Mouse (Mus musculus): Measurements from ENCODE around the gene Olfr661. TPM values are rescaled to one million over a fixed set of nuclear protein-coding genes. Genes with fewer than 3 reads are reported as not detected.

The Olfr661 gene
- under 1 TPM in 1 of 2 experiments, not detected in 1; 0.05 TPM for polyA plus RNA-seq (2017; shearing (Covaris generic))

DNA sequence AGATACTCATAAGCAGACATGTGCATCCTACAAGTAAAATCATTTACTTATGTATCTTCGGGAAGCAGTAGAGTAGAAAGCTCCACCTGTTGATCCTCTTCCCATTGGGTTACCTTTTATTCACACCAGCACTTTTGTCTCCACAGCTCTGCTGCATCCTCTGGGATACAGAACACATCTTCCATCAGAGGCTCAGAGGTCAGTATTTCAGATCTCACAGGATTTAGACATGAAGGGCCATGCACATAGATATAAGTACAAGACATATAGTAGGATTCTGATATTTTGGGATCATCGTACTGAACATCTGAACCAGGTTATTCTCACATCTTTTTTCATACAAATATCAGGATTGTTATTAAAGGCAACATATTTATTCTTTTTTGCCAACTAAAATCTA is at the start of gene Olfr661:
TSS of gene Olfr661 (plus strand) at position 301 of the 400 bp plus-strand sequence.

DNA sequence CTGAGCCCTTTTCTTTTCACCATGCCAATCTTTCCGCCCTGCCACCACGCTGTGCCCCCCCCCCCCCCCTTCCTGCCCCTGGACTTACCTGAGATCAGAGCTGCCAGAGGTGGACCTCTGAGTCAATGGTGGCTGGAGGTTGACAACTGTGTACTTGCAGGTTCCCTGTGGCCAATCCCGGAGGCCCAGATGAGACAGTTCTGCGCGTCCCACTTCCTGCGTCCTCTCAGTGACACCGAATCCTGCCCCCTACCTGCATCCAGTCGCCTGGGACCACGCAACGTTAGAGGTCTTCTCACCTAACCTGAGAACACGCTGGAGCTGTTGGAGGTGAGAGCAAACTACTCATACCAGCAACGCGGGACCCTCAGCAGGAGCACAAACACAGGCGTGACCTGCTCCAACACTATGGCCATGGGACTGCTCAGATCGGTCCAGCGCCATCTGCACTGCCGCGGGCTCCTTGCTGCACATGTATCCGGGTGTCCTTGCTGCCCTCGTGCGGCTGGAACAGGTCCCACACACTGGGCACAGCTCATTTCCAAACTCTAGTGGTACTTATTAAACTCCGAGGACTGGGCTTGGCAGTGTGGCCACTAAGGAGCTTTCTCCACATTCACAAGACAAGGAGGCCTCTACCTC is 39.3 kb upstream of the Olfr661 start, which contains the start of gene Olfr658:
TSS of gene Olfr658 (minus strand) at position 465 of the 642 bp plus-strand sequence.

DNA sequence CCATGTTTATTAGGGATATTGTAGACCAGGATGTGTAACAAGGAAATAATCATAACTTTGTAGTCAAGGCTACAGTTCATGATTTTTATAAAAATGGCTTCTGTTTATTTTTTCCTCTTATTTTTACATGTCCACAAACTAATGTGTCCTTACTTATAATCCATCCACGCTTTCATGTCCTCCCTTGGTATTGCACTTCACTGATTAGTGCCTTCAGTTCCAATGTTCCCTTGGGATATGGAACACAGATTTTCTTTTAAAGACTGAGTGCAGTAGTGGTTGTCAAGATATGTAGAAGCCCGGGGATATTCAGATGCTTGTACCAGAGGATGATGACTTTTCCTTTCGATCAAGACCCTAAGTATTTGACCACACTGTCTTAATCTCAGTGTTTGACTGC is 19.8 kb upstream of the Olfr661 start, which contains the start of gene Olfr659:
TSS of gene Olfr659 (plus strand) at position 301 of the 400 bp plus-strand sequence.

Other genes starting within 250 kb of the Olfr661 start
- gene Trim30a, start 221.3 kb upstream of the Olfr661 start, polyA plus RNA-seq (2017; shearing (Covaris generic)), result 10 to 100 TPM; 54.1 to 86.0 TPM
- gene Trim30d, start 178.7 kb upstream of the Olfr661 start, polyA plus RNA-seq (2017; shearing (Covaris generic)), result 10 to 100 TPM; 17.4 to 23.2 TPM
- not detected for gene Olfr651, start 136.4 kb upstream of the Olfr661 start, polyA plus RNA-seq (2017; shearing (Covaris generic))
- gene Olfr652, start 125.6 kb upstream of the Olfr661 start, polyA plus RNA-seq (2017; shearing (Covaris generic)), result under 1 TPM in 1 of 2 experiments, not detected in 1; 0.20 TPM
- not detected for gene Olfr653, start 109.2 kb upstream of the Olfr661 start, polyA plus RNA-seq (2017; shearing (Covaris generic))
- gene Olfr654, start 99.5 kb upstream of the Olfr661 start, polyA plus RNA-seq (2017; shearing (Covaris generic)), result under 1 TPM in 1 of 2 experiments, not detected in 1; 0.09 TPM
- under 1 TPM in 1 of 2 experiments, not detected in 1; 0.14 TPM for gene Olfr655, start 84.7 kb upstream of the Olfr661 start, polyA plus RNA-seq (2017; shearing (Covaris generic))
- under 1 TPM in 1 of 2 experiments, not detected in 1; 0.11 TPM for gene Olfr656, start 72.5 kb upstream of the Olfr661 start, polyA plus RNA-seq (2017; shearing (Covaris generic))
- gene Olfr657, start 61.7 kb upstream of the Olfr661 start, polyA plus RNA-seq (2017; shearing (Covaris generic)), result not detected
- under 1 TPM in 1 of 2 experiments, not detected in 1; 0.42 TPM for gene Olfr658, start 39.2 kb upstream of the Olfr661 start, polyA plus RNA-seq (2017; shearing (Covaris generic))
- under 1 TPM in 1 of 2 experiments, not detected in 1; 0.37 TPM for gene Olfr659, start 19.7 kb upstream of the Olfr661 start, polyA plus RNA-seq (2017; shearing (Covaris generic))
- gene Usp17le, start 91.0 kb downstream of the Olfr661 start, polyA plus RNA-seq (2017; shearing (Covaris generic)), result not detected
- gene Usp17lb, start 156.1 kb downstream of the Olfr661 start, polyA plus RNA-seq (2017; shearing (Covaris generic)), result not detected
- under 1 TPM in 1 of 2 experiments, not detected in 1; 0.27 TPM for gene Usp17la, start 170.5 kb downstream of the Olfr661 start, polyA plus RNA-seq (2017; shearing (Covaris generic))
- gene Olfr665, start 191.5 kb downstream of the Olfr661 start, polyA plus RNA-seq (2017; shearing (Covaris generic)), result not detected
- gene Olfr666, start 209.5 kb downstream of the Olfr661 start, polyA plus RNA-seq (2017; shearing (Covaris generic)), result not detected
- not detected for gene Olfr667, start 235.0 kb downstream of the Olfr661 start, polyA plus RNA-seq (2017; shearing (Covaris generic))
- gene Olfr668, start 241.6 kb downstream of the Olfr661 start, polyA plus RNA-seq (2017; shearing (Covaris generic)), result not detected
- gene Olfr669, start 247.7 kb downstream of the Olfr661 start, polyA plus RNA-seq (2017; shearing (Covaris generic)), result not detected